Mouse (Mus musculus): Measurements from ENCODE around the gene Nova1. TPM values are rescaled to one million over a fixed set of nuclear protein-coding genes. Genes with fewer than 3 reads are reported as not detected.

Nova1 gene
- polyA plus RNA-seq (2016; fragmentation: Nextera tagmentation; extraction: Ambion mirVana): 3.4 and 3.6 TPM in 2 replicates

- Histone ChIP-seq H3K4me1 (no peaks in the 10 kb centered on the region), H3K4me2 (replicated peaks) (peak within 1 kb of the TSS; percentile 87), H3K9ac (peak within 1 kb of the TSS; percentile 73), H3K4me3 (peak within 1 kb of the TSS; percentile 77), H3K27ac (peak within 1 kb of the TSS; percentile 84), H3K27me3 (no peaks in the 10 kb centered on the region), H3K9me3 (no peaks in the 10 kb centered on the region), H3K36me3 (no peaks in the 10 kb centered on the region)
- WGBS: 0% methylated on average over 30 of the region's 68 CpGs
- peak; percentile 84 for ATAC-seq (ENCODE audit: insufficient number of reproducible peaks, insufficient read depth, low FRiP score, low TSS enrichment)
These were observed at the start of gene Nova1 for GRCm38 (mm10) chr12:46818856-46819347. Gene Nova1 (minus strand): TSS chr12:46818929.

- Histone ChIP-seq H3K9me3 (no peaks in the 10 kb centered on the region), H3K9ac (peak overlapping the region; percentile 73), H3K36me3 (no peaks in the 10 kb centered on the region), H3K27ac (peak overlapping the region; percentile 84; the same call in 1 of the 2 replicates), H3K27me3 (no peaks in the 10 kb centered on the region), H3K4me3 (peak overlapping the region; percentile 77), H3K4me1 (no peaks in the 10 kb centered on the region), H3K4me2 (replicated peaks) (peak overlapping the region; percentile 87)
- peak; percentile 94 for ATAC-seq (ENCODE audit: insufficient number of reproducible peaks, insufficient read depth, low FRiP score, low TSS enrichment)
- under 1% methylated on average over 52 of the region's 57 CpGs for WGBS
These were observed 756 bp upstream of the Nova1 start for GRCm38 (mm10) chr12:46819348-46820022.

- H3K36me3 ChIP-seq: no peaks in the 10 kb centered on the region
- peak overlapping the region; percentile 87 for H3K4me2 ChIP-seq (replicated peaks)
- no peaks in the 10 kb centered on the region for H3K9me3 ChIP-seq
- H3K4me3 ChIP-seq: peak overlapping the region; percentile 77
- H3K27ac ChIP-seq: peak overlapping the region; percentile 84
- peak; percentile 64; the same call in 1 of the 2 replicates for ATAC-seq (ENCODE audit: insufficient number of reproducible peaks, insufficient read depth, low FRiP score, low TSS enrichment)
- WGBS: under 1% methylated on average over 56 of the region's 61 CpGs
- H3K4me1 ChIP-seq: no peaks in the 10 kb centered on the region
- no peaks in the 10 kb centered on the region for H3K27me3 ChIP-seq
- peak overlapping the region; percentile 69 for H3K9ac ChIP-seq
These were observed 491 bp downstream of the Nova1 start for GRCm38 (mm10) chr12:46818021-46818855.

GRCm38 (mm10) chr12:46817211-46817803 lies 1.4 kb downstream of the Nova1 start:
- Histone ChIP-seq H3K36me3 (no peaks in the 10 kb centered on the region), H3K4me3 (peak overlapping the region; percentile 77), H3K9me3 (no peaks in the 10 kb centered on the region), H3K9ac (no peak overlapping the region), H3K4me2 (replicated peaks) (peak overlapping the region; percentile 87), H3K27ac (no peak overlapping the region), H3K4me1 (no peaks in the 10 kb centered on the region), H3K27me3 (no peaks in the 10 kb centered on the region)
- ATAC-seq (ENCODE audit: insufficient number of reproducible peaks, insufficient read depth, low FRiP score, low TSS enrichment): no peak
- WGBS: 13% methylated on average over 14 of the region's 14 CpGs

- no peak overlapping the region for H3K9ac ChIP-seq
- H3K9me3 ChIP-seq: no peaks in the 10 kb centered on the region
- no peaks in the 10 kb centered on the region for H3K27me3 ChIP-seq
- H3K27ac ChIP-seq: no peak overlapping the region
- no peaks in the 10 kb centered on the region for H3K4me1 ChIP-seq
- no peaks in the 10 kb centered on the region for H3K36me3 ChIP-seq
- no peak overlapping the region for H3K4me3 ChIP-seq
- 88% methylated on average over 3 of the region's 3 CpGs for WGBS
- no peak overlapping the region for H3K4me2 ChIP-seq (replicated peaks)
- no peak for ATAC-seq (ENCODE audit: insufficient number of reproducible peaks, insufficient read depth, low FRiP score, low TSS enrichment)
These were observed 2.4 kb downstream of the Nova1 start for GRCm38 (mm10) chr12:46816291-46816690.

- H3K4me1 ChIP-seq: no peaks in the 10 kb centered on the region
- H3K27me3 ChIP-seq: no peaks in the 10 kb centered on the region
- no peak for ATAC-seq (ENCODE audit: insufficient number of reproducible peaks, insufficient read depth, low FRiP score, low TSS enrichment)
- H3K9ac ChIP-seq: no peak overlapping the region
- no peaks in the 10 kb centered on the region for H3K9me3 ChIP-seq
- H3K4me3 ChIP-seq: no peak overlapping the region
- H3K27ac ChIP-seq: no peak overlapping the region
- 84% methylated on average over 5 of the region's 5 CpGs for WGBS
- H3K36me3 ChIP-seq: no peaks in the 10 kb centered on the region
- H3K4me2 ChIP-seq (replicated peaks): no peak overlapping the region
These were observed 3.0 kb downstream of the Nova1 start for GRCm38 (mm10) chr12:46815697-46816096.

- H3K4me2 ChIP-seq (replicated peaks): no peak overlapping the region
- no peaks in the 10 kb centered on the region for H3K9me3 ChIP-seq
- no peaks in the 10 kb centered on the region for H3K36me3 ChIP-seq
- H3K4me1 ChIP-seq: no peaks in the 10 kb centered on the region
- no peak overlapping the region for H3K27ac ChIP-seq
- no peak for ATAC-seq (ENCODE audit: insufficient number of reproducible peaks, insufficient read depth, low FRiP score, low TSS enrichment)
- no peak overlapping the region for H3K4me3 ChIP-seq
- H3K27me3 ChIP-seq: no peaks in the 10 kb centered on the region
- 86% methylated on average over 4 of the region's 4 CpGs for WGBS
- H3K9ac ChIP-seq: no peak overlapping the region
These were observed 3.9 kb downstream of the Nova1 start for GRCm38 (mm10) chr12:46814820-46815219.

GRCm38 (mm10) chr12:46801311-46801710 lies 17.4 kb downstream of the Nova1 start:
- Histone ChIP-seq H3K4me3 (no peak overlapping the region), H3K9me3 (no peaks in the 10 kb centered on the region), H3K4me2 (replicated peaks) (no peak overlapping the region), H3K4me1 (no peaks in the 10 kb centered on the region), H3K9ac (no peak overlapping the region), H3K27ac (no peak overlapping the region), H3K36me3 (no peaks in the 10 kb centered on the region), H3K27me3 (no peaks in the 10 kb centered on the region)
- 73% methylated on average over 1 of the region's 1 CpGs for WGBS
- no peak for ATAC-seq (ENCODE audit: insufficient number of reproducible peaks, insufficient read depth, low FRiP score, low TSS enrichment)

- H3K4me2 ChIP-seq (replicated peaks): no peak overlapping the region
- no peaks in the 10 kb centered on the region for H3K36me3 ChIP-seq
- no peak for ATAC-seq (ENCODE audit: insufficient number of reproducible peaks, insufficient read depth, low FRiP score, low TSS enrichment)
- no peak overlapping the region for H3K4me3 ChIP-seq
- WGBS: 69% methylated on average over 8 of the region's 8 CpGs
- no peak overlapping the region for H3K9ac ChIP-seq
- H3K27me3 ChIP-seq: no peaks in the 10 kb centered on the region
- no peak overlapping the region for H3K27ac ChIP-seq
- H3K9me3 ChIP-seq: no peaks in the 10 kb centered on the region
- H3K4me1 ChIP-seq: no peaks in the 10 kb centered on the region
These were observed 36.1 kb downstream of the Nova1 start for GRCm38 (mm10) chr12:46782301-46783280.

GRCm38 (mm10) chr12:46781481-46781880 lies 37.2 kb downstream of the Nova1 start:
- H3K9ac ChIP-seq: no peak overlapping the region
- no peaks in the 10 kb centered on the region for H3K9me3 ChIP-seq
- H3K4me1 ChIP-seq: no peaks in the 10 kb centered on the region
- ATAC-seq (ENCODE audit: insufficient number of reproducible peaks, insufficient read depth, low FRiP score, low TSS enrichment): no peak
- no peaks in the 10 kb centered on the region for H3K27me3 ChIP-seq
- H3K27ac ChIP-seq: no peak overlapping the region
- H3K4me3 ChIP-seq: no peak overlapping the region
- H3K4me2 ChIP-seq (replicated peaks): no peak overlapping the region
- no peaks in the 10 kb centered on the region for H3K36me3 ChIP-seq

- no peak overlapping the region for H3K4me3 ChIP-seq
- no peak overlapping the region for H3K9ac ChIP-seq
- H3K27me3 ChIP-seq: no peaks in the 10 kb centered on the region
- no peaks in the 10 kb centered on the region for H3K9me3 ChIP-seq
- 76% methylated on average over 2 of the region's 2 CpGs for WGBS
- H3K27ac ChIP-seq: no peak overlapping the region
- H3K4me2 ChIP-seq (replicated peaks): no peak overlapping the region
- no peaks in the 10 kb centered on the region for H3K4me1 ChIP-seq
- H3K36me3 ChIP-seq: no peaks in the 10 kb centered on the region
- ATAC-seq (ENCODE audit: insufficient number of reproducible peaks, insufficient read depth, low FRiP score, low TSS enrichment): no peak
These were observed 37.7 kb downstream of the Nova1 start for GRCm38 (mm10) chr12:46780983-46781382.

All from embryonic facial prominence, embryonic 12.5 days (tissue).